Comparison of ENCODE assay signal across 50 mouse cellular contexts in genomic region chr17:56849710-56850109, GRCm38 (mm10). TPM values are rescaled to one million over a fixed set of nuclear protein-coding genes. Genes with fewer than 3 reads are reported as not detected.
"Had no signal": no experiment of that assay in that cellular context is flagged by ENCODE, and none has a peak within 500 bp of the region (broad histone marks: within the 10 kb centered on the region; RNA-seq: fewer than 3 reads in every experiment).

No protein-coding gene starts in this region.

- H3K9me3 ChIP-seq: heart, embryonic 12.5 days; heart, embryonic 13.5 days; heart, embryonic 15.5 days; hindbrain, embryonic 10.5 days; hindbrain, embryonic 12.5 days; hindbrain, embryonic 13.5 days; hindbrain, embryonic 15.5 days; intestine, embryonic 15.5 days had no signal

- H3K36me3 ChIP-seq: heart, embryonic 12.5 days; heart, embryonic 13.5 days; heart, embryonic 15.5 days; hindbrain, embryonic 10.5 days; hindbrain, embryonic 12.5 days; hindbrain, embryonic 13.5 days; hindbrain, embryonic 15.5 days; intestine, embryonic 15.5 days had no signal

- H3K27ac ChIP-seq: heart, embryonic 13.5 days; heart, embryonic 15.5 days; hindbrain, embryonic 10.5 days; hindbrain, embryonic 12.5 days; hindbrain, embryonic 13.5 days; hindbrain, embryonic 14.5 days; hindbrain, embryonic 15.5 days; hindbrain, postnatal 0 days; intestine, embryonic 15.5 days; kidney, postnatal 0 days; layer of hippocampus, adult 2 months; left cerebral cortex, adult 2 months had no signal

- H3K4me2 ChIP-seq: heart, embryonic 11.5 days; heart, embryonic 12.5 days; heart, embryonic 13.5 days; heart, embryonic 15.5 days; hindbrain, embryonic 12.5 days; hindbrain, embryonic 13.5 days; hindbrain, embryonic 14.5 days; hindbrain, embryonic 15.5 days; intestine, embryonic 15.5 days had no signal

- ATAC-seq: hindbrain, embryonic 16.5 days; hindbrain, postnatal 0 days; inflammation-experienced regulatory T-cells, adult 6 months; intestine, embryonic 15.5 days; intestine, embryonic 16.5 days; intestine, postnatal 0 days had no signal

- H3K4me1 ChIP-seq: heart, embryonic 12.5 days; heart, embryonic 13.5 days; heart, embryonic 15.5 days; hindbrain, embryonic 12.5 days; hindbrain, embryonic 13.5 days; hindbrain, embryonic 15.5 days; intestine, embryonic 15.5 days had no signal

- H3K4me3 ChIP-seq: heart, embryonic 12.5 days; heart, embryonic 13.5 days; heart, embryonic 15.5 days; hindbrain, embryonic 10.5 days; hindbrain, embryonic 12.5 days; hindbrain, embryonic 13.5 days; hindbrain, embryonic 15.5 days; intestine, embryonic 15.5 days; layer of hippocampus, adult 2 months; left cerebral cortex, adult 2 months had no signal

- DNase-seq: heart, postnatal 10 days; heart, postnatal 14 days; heart, postnatal 36 days; heart, postnatal 4 days; kidney, adult 11 months; kidney, adult 18-20 months; kidney, adult 2 months; kidney, adult 8-10 months; kidney, adult 9 months; kidney, postnatal 10 days; kidney, postnatal 14 days; kidney, postnatal 25 days; kidney, postnatal 36 days; kidney, postnatal 4 days; layer of hippocampus, adult 9-11 months; layer of hippocampus, postnatal 36 days had no signal

- H3K27me3 ChIP-seq: heart, embryonic 15.5 days; hindbrain, embryonic 12.5 days; hindbrain, embryonic 13.5 days; hindbrain, embryonic 15.5 days had no signal

- H3K9ac ChIP-seq: heart, embryonic 12.5 days; heart, embryonic 13.5 days; heart, embryonic 15.5 days; hindbrain, embryonic 12.5 days; hindbrain, embryonic 13.5 days; hindbrain, embryonic 14.5 days; hindbrain, embryonic 15.5 days; intestine, embryonic 15.5 days had no signal

RNA-seq across cellular contexts. Expression of gene Acsbg2, which starts 24.5 kb away (rescaled TPM):
- total RNA-seq: heart, postnatal 10 days; heart, postnatal 14 days; heart, postnatal 25 days; heart, postnatal 36 days; heart, postnatal 4 days; hematopoietic stem cell, adult 5-6 weeks; hindbrain, postnatal 0 days; layer of hippocampus, adult 18-20 months; layer of hippocampus, adult 2 months; layer of hippocampus, adult 8-10 months; layer of hippocampus, postnatal 10 days; layer of hippocampus, postnatal 14 days; layer of hippocampus, postnatal 25 days; layer of hippocampus, postnatal 36 days; left cerebral cortex, adult 18-20 months; left cerebral cortex, adult 2 months; left cerebral cortex, adult 8-10 months had no signal
- polyA plus RNA-seq: heart, embryonic 11.5 days; heart, embryonic 12.5 days; heart, embryonic 13.5 days; heart, embryonic 14.5 days; heart, embryonic 15.5 days; heart, embryonic 16.5 days; hindbrain, embryonic 10.5 days; hindbrain, embryonic 11.5 days; hindbrain, embryonic 12.5 days; hindbrain, embryonic 14.5 days; hindbrain, embryonic 15.5 days; hindbrain, embryonic 16.5 days; hindbrain, postnatal 0 days; inflammation-experienced regulatory T-cells, adult 6 months; intestine, embryonic 14.5 days; intestine, embryonic 15.5 days; intestine, embryonic 16.5 days; intestine, postnatal 0 days; kidney, embryonic 14.5 days; kidney, embryonic 16.5 days; kidney, postnatal 0 days; large intestine, adult 2 months had no signal

RNA-seq across cellular contexts. Expression of gene 1700061G19Rik, which starts 25.6 kb away (rescaled TPM):
- total RNA-seq: heart, postnatal 14 days; heart, postnatal 25 days; heart, postnatal 36 days; hematopoietic stem cell, adult 5-6 weeks; hindbrain, postnatal 0 days; left cerebral cortex, adult 2 months had no signal
